9 mouse cellular contexts compared by ENCODE assay signal in genomic region chr19:16873221-16873861, GRCm38 (mm10). TPM values are rescaled to one million over a fixed set of nuclear protein-coding genes. Genes with fewer than 3 reads are reported as not detected.
DNase-seq lines count a peak whose midpoint lies in the region; ATAC-seq and TF ChIP-seq lines count a peak whose summit lies in the region.
"Had no signal": no experiment of that assay in that cellular context is flagged by ENCODE, and none has a peak within 500 bp of the region (broad histone marks: within the 10 kb centered on the region; RNA-seq: fewer than 3 reads in every experiment).

Foxb2 (minus strand) TSS chr19:16873805.

- H3K36me3 ChIP-seq in testis, adult 2 months (ENCODE audit: control insufficient read depth, insufficient read depth, low read length): no peaks in the 10 kb centered on the region
- H3K36me3 ChIP-seq in limb, embryonic 12.5 days: no peaks in the 10 kb centered on the region

- peaks cover 25% of the 10 kb centered on the region for H3K4me1 ChIP-seq in testis, adult 2 months (ENCODE audit: control insufficient read depth, insufficient read depth, low read length)
- peaks cover 38% of the 10 kb centered on the region for H3K4me1 ChIP-seq in limb, embryonic 12.5 days (replicated peaks)

- peak within 1 kb of the TSS; percentile 71 for H3K4me3 ChIP-seq in testis, adult 2 months (ENCODE audit: control insufficient read depth, low read depth, low read length)
- H3K4me3 ChIP-seq in limb, embryonic 12.5 days (replicated peaks): peak within 1 kb of the TSS; percentile 46

- no peaks in the 10 kb centered on the region for H3K9me3 ChIP-seq in limb, embryonic 12.5 days

- peak within 1 kb of the TSS; percentile 53; the same call in 1 of the 2 replicates for H3K9ac ChIP-seq in limb, embryonic 12.5 days (replicated peaks)

- no peak for TF ChIP-seq POLR2A in testis, adult 2 months (IDR thresholded peaks at IDR 0.05; ENCODE audit: control insufficient read depth, low read depth, low read length)

- H3K27ac ChIP-seq in testis, adult 2 months (ENCODE audit: control insufficient read depth, insufficient read depth, low read depth, low read length): no peak within 1 kb of the TSS
- no peak within 1 kb of the TSS for H3K27ac ChIP-seq in limb, embryonic 12.5 days

- peak within 1 kb of the TSS; percentile 77 for H3K4me2 ChIP-seq in limb, embryonic 12.5 days

- no peak for TF ChIP-seq CTCF in testis, adult 2 months (IDR thresholded peaks at IDR 0.05; ENCODE audit: control insufficient read depth, insufficient read depth, insufficient replicate concordance, low read depth, low read length)

- DNase-seq in CD4-positive, CD25-positive, alpha-beta regulatory T cell, adult 2 months (ENCODE audit: low read depth, low spot score): peak; percentile 22
- no peak for DNase-seq in testis, postnatal 14 days (ENCODE audit: low spot score)
- peak; percentile 45 for DNase-seq in retina, postnatal 1 day
- no peak for DNase-seq in urinary bladder, adult 2 months (ENCODE audit: low spot score)
- no peak for DNase-seq in layer of hippocampus, adult 8-10 months (ENCODE audit: low spot score in 2 of 2)

- H3K27me3 ChIP-seq in testis, adult 2 months (ENCODE audit: control insufficient read depth, insufficient read depth, low read length): peaks cover 19% of the 10 kb centered on the region
- H3K27me3 ChIP-seq in limb, embryonic 12.5 days: peaks cover 99% of the 10 kb centered on the region

- no peak for ATAC-seq in CD4-positive, CD25-positive, alpha-beta regulatory T cell, adult 4 months
- ATAC-seq in limb, embryonic 12.5 days (ENCODE audit: insufficient number of reproducible peaks, insufficient read depth, low FRiP score, low TSS enrichment, low read depth): no peak

- WGBS in limb, embryonic 12.5 days: under 1% methylated on average over 40 of the region's 40 CpGs

RNA-seq across cellular contexts. Expression of gene Foxb2, which starts in this region (rescaled TPM):
- polyA plus RNA-seq in CD4-positive, CD25-positive, alpha-beta regulatory T cell, adult 4 months (2017; shearing (Covaris generic)): not detected
- 0.35 and 0.61 TPM in 2 replicates for polyA plus RNA-seq in testis, adult 2 months (2012; rRNA removed)
- 0.14 TPM in 1 of 2 replicates, not detected in the other for polyA plus RNA-seq in limb, embryonic 12.5 days (2016; fragmentation: Nextera tagmentation; extraction: Ambion mirVana)
- not detected in 2 replicates for polyA plus RNA-seq in urinary bladder, adult 2 months (2012; rRNA removed)
- not detected for total RNA-seq in layer of hippocampus, adult 8-10 months (2022)
- total RNA-seq: gastrocnemius, postnatal 36 days had no signal

Comparison
In these comparisons a context has a peak if more than half of its experiments do, and no peak if none do; other contexts are left out.
1. DNase-seq: peak in CD4-positive, CD25-positive, alpha-beta regulatory T cell, adult 2 months (single experiment) and retina, postnatal 1 day (single experiment); none in testis, postnatal 14 days (single experiment), urinary bladder, adult 2 months (single experiment) and layer of hippocampus, adult 8-10 months (0 of 2).